Mouse (Mus musculus) layer of hippocampus, adult 18-20 months (tissue): ENCODE measurements around the gene Akt2. TPM values are rescaled to one million over a fixed set of nuclear protein-coding genes. Genes with fewer than 3 reads are reported as not detected.
A peak's percentile ranks its signal among the peaks of the same experiment; 100 is the strongest.

ENCODE experiments used
- DNase-seq, 2 experiments: peaks; one replicate each; pipeline ENCODE4 v3.0.0; 2022; ENCODE audit warnings: low spot score in 2 of 2
- total RNA-seq, 2 experiments: library from RNA; stranded (reverse); gene quantifications; 2 replicates each; pipeline ENCODE4 v1.2.3; 2021

Akt2 gene
- total RNA-seq, 2 experiments from 2014 or later: 88.8 to 103 TPM

GRCm38 (mm10) chr7:27587741-27588140 is 3.6 kb upstream of the Akt2 start:
- DNase-seq: no peak

GRCm38 (mm10) chr7:27590088-27590487 is 1.3 kb upstream of the Akt2 start:
- no peak for DNase-seq

GRCm38 (mm10) chr7:27590566-27591213 is 662 bp upstream of the Akt2 start:
- DNase-seq: no peak

- DNase-seq: peak in 1 of 2 experiments; percentile 46
Observed at GRCm38 (mm10) chr7:27592217-27592929, 1.0 kb downstream of the Akt2 start.

- DNase-seq: no peak
Observed at GRCm38 (mm10) chr7:27592934-27593645, 1.7 kb downstream of the Akt2 start.

- no peak for DNase-seq
Observed at GRCm38 (mm10) chr7:27596586-27597503, 5.5 kb downstream of the Akt2 start.

- no peak for DNase-seq
Observed at GRCm38 (mm10) chr7:27598053-27598452, 6.7 kb downstream of the Akt2 start.

GRCm38 (mm10) chr7:27601628-27602027 is 10.3 kb downstream of the Akt2 start:
- DNase-seq: peak in 1 of 2 experiments; percentile 63

GRCm38 (mm10) chr7:27602161-27602560 is 10.8 kb downstream of the Akt2 start:
- peak in 1 of 2 experiments; percentile 46 for DNase-seq

- DNase-seq: no peak
Observed at GRCm38 (mm10) chr7:27602835-27603234, 11.5 kb downstream of the Akt2 start.

- DNase-seq: no peak
Observed at GRCm38 (mm10) chr7:27604661-27605348, 13.5 kb downstream of the Akt2 start.

- peak in 1 of 2 experiments; percentile 70 for DNase-seq
Observed at GRCm38 (mm10) chr7:27605499-27606285, 14.3 kb downstream of the Akt2 start.

- DNase-seq: no peak
Observed at GRCm38 (mm10) chr7:27606481-27607254, 15.3 kb downstream of the Akt2 start.

GRCm38 (mm10) chr7:27607580-27607979 is 16.2 kb downstream of the Akt2 start:
- DNase-seq: no peak

- DNase-seq: no peak
Observed at GRCm38 (mm10) chr7:27608130-27608529, 16.8 kb downstream of the Akt2 start.

GRCm38 (mm10) chr7:27609285-27609684 is 17.9 kb downstream of the Akt2 start:
- DNase-seq: no peak

- DNase-seq: no peak
Observed at GRCm38 (mm10) chr7:27609688-27610087, 18.3 kb downstream of the Akt2 start.

GRCm38 (mm10) chr7:27610370-27610769 is 19.0 kb downstream of the Akt2 start:
- DNase-seq: no peak

GRCm38 (mm10) chr7:27610871-27611270 is 19.5 kb downstream of the Akt2 start:
- DNase-seq: no peak
